Mouse (Mus musculus): ENCODE data around the gene Maml1. TPM values are rescaled to one million over a fixed set of nuclear protein-coding genes. Genes with fewer than 3 reads are reported as not detected.
"Not testable (repeated sequence)": the region's sequence is repeated elsewhere in the genome, so short reads cannot be mapped to it uniquely, and the experiment has no call there.

The Maml1 gene
- polyA plus RNA-seq, 1 experiment from 2014 or later = 3.8 TPM

DNA sequence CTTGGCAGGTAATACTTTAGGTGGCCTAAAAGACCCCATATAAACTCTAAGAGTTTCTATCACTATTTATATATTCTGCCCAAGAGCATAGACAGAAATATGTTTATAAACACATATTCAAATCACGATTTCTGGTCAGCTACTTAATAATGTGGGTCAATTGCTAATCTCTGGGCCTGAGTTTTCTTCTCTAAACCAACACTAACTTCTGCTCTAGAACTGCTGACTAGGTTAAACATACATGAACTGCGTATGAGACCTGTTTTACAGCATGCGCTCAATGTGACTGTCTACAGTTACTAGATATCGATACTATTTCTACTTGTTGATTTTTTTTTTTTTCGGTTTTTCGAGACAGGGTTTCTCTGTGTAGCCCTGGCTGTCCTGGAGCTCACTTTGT, 29.1 kb upstream of the Maml1 start:
- 97% methylated on average over 6 of the region's 6 CpGs for WGBS
- H3K9me3 ChIP-seq = no peaks in the 10 kb centered on the region

DNA sequence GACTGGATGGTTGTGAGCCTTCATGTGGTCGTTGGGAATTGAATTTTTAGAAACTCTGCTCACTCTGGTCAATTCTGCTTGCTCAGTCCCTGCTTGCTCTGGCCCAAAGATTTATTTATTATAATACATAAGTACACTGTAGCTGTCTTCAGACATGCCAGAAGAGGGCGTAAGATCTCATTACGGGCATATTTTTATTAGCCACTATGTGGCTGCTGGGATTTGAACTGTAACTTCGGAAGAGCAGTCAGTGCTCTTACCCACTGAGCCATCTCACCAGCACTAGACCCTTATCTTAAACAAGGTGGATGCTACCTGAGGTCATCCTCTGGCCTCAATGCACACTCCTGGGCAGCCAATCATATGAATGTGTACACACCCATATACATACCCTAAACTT, 27.2 kb upstream of the Maml1 start:
- H3K9ac ChIP-seq (replicated peaks); H3K4me2 ChIP-seq (replicated peaks); H3K36me3 ChIP-seq; ATAC-seq (replicated peaks); H3K9me3 ChIP-seq; H3K27ac ChIP-seq (replicated peaks); H3K27me3 ChIP-seq; H3K4me3 ChIP-seq: not testable (repeated sequence)
- 93% methylated on average over 4 of the region's 4 CpGs for WGBS
- peaks cover 25% of the 10 kb centered on the region for H3K4me1 ChIP-seq

More for the DNA sequence above, 29.1 kb upstream of the Maml1 start:
- Histone ChIP-seq H3K4me3 (no peak overlapping the region), H3K27ac (replicated peaks) (no peak overlapping the region), H3K36me3 (peaks cover 4% of the 10 kb centered on the region), H3K27me3 (no peaks in the 10 kb centered on the region), H3K4me2 (replicated peaks) (no peak overlapping the region), H3K4me1 (peaks cover 30% of the 10 kb centered on the region), H3K9ac (replicated peaks) (no peak overlapping the region)
- ATAC-seq (replicated peaks) = no peak

DNA sequence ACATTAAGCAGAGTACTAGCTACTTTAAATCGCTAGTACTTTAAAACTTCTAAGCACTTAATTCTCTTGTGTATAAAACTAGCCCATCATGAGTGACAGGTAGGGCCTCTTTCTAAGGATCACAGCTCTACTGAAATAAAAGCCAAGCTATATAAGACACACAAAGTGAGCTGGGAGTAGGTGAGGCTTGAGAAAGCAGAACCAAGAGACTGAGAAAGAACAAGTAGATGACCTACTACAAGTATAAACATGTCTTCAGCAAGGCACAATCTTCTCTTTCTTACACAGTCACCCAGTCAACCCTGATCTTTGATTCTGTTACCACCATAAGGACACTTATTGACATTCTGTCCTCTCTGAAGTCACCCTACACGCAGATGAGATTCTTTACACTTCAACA, 20.7 kb upstream of the Maml1 start:
- no peaks in the 10 kb centered on the region for H3K27me3 ChIP-seq
- no peak overlapping the region for H3K27ac ChIP-seq (replicated peaks)
- no peak overlapping the region for H3K9ac ChIP-seq (replicated peaks)
- H3K36me3 ChIP-seq = peaks cover 30% of the 10 kb centered on the region
- 84% methylated on average over 2 of the region's 2 CpGs for WGBS
- no peaks in the 10 kb centered on the region for H3K4me1 ChIP-seq
- no peak overlapping the region for H3K4me3 ChIP-seq
- ATAC-seq (replicated peaks) = no peak
- H3K4me2 ChIP-seq (replicated peaks) = no peak overlapping the region
- H3K9me3 ChIP-seq = no peaks in the 10 kb centered on the region

DNA sequence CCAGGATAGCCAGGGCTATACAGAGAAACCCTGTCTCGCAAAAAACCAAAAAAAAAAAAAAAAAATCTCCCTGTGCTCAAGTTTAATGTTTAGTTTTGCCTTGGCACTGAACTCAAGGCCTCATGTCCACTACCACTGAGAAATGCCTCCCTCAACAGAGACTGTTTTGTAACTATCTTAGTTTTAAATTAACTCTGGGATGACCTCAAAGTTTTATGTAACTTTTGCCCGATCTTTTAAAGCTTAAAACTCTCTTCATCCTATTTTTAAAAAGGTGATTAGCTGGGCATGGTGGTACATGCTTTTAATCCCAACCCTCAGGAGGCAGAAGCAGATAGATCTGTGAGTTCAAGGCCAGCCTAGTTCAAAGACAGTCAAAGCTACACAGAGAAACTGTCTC, 11.3 kb upstream of the Maml1 start:
- Histone ChIP-seq H3K36me3 (peaks cover 86% of the 10 kb centered on the region), H3K9me3 (no peaks in the 10 kb centered on the region), H3K27ac (replicated peaks) (no peak overlapping the region), H3K4me1 (no peaks in the 10 kb centered on the region), H3K27me3 (no peaks in the 10 kb centered on the region), H3K4me3 (no peak overlapping the region), H3K9ac (replicated peaks) (no peak overlapping the region), H3K4me2 (replicated peaks) (no peak overlapping the region)
- ATAC-seq (replicated peaks) = no peak
- WGBS = 89% methylated on average over 2 of the region's 2 CpGs

DNA sequence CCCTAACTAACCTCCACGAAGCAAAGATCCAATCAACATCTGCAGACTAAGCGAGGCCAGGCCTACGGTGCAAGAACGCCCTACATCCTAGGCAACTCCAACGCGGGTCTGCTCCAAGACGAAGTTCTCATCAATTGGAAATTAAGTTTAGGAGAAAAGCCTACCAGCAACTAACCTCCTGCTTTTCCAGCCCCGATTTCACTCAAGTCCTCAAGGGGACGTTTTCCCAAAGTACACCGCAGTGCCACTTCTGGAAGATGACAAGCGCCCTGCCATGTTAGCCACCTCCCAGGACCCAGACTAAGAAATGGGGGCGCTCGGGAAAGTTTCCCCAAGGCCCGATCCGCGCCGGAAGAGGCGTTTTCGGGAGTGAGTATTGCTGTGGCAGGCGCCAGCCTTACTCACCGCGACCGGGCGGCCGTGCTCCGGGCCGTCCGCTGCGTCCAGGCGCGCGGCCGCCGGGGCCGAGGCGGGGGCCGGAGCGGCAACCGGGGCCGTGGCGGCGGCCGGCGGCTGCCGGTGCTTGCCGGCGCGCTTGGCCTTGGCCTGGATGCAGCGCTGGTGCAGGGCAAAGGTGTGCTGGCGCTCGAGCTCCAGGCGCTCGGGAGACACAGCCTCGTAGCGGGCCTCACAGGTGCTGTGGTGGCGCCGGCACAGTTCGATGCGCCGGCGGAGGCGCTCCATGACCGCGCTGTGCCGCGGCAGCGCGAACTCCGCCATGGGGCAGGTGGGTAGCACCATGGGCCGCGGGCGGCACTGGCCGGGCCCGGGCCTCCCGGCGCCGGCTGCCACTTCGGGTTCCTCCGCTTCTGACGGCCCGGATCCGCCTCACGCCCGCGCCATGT, 568 bp downstream of the Maml1 start:
- peaks cover 29% of the 10 kb centered on the region for H3K4me1 ChIP-seq
- H3K9ac ChIP-seq (replicated peaks) = peak overlapping the region; percentile 94
- peaks cover 20% of the 10 kb centered on the region for H3K36me3 ChIP-seq
- peak; percentile 79 for ATAC-seq (replicated peaks)
- WGBS = under 1% methylated on average over 85 of the region's 85 CpGs
- H3K4me2 ChIP-seq (replicated peaks) = peak overlapping the region; percentile 53
- peak overlapping the region; percentile 93 for H3K4me3 ChIP-seq
- no peaks in the 10 kb centered on the region for H3K27me3 ChIP-seq
- H3K27ac ChIP-seq (replicated peaks) = peak overlapping the region; percentile 98
- no peaks in the 10 kb centered on the region for H3K9me3 ChIP-seq

DNA sequence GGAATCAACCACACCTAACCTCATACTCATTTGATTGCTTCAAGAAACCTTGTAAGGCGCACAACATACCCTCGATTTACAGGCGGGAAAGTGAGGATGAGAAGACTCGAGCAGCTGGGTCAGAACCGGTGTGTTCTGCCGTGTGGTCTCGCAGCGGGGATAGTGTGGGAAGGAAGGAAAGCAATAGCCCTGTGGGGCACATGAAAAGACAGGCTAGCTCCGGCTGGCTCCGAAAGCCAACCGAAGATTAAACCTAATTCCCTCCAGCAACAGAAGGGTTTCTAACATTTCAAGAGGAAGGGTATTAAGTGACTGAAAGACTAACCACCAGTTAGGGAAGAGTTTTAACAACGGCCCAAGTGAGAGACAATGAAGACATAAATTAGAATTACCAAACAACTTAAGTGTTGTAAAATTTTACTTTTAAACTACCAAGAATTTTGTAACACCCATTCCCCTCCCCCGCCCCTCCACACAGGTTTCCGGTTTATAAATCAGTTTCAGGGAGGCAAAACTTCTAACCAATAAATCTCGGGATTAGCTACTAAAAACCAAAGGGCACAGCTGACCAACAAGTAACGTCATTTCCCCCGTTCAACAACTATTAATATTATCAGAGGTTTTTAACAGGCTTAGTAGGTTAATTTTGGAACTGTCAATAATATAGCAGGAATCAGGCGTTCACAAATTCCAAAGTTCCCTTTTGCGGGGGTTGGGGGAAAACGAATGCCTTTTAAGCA, 1.5 kb downstream of the Maml1 start:
- H3K4me2 ChIP-seq (replicated peaks) = peak overlapping the region; percentile 53
- H3K27me3 ChIP-seq = no peaks in the 10 kb centered on the region
- H3K9ac ChIP-seq (replicated peaks) = peak overlapping the region; percentile 94
- peaks cover 14% of the 10 kb centered on the region for H3K36me3 ChIP-seq
- WGBS = 10% methylated on average over 20 of the region's 20 CpGs
- peak overlapping the region; percentile 98 for H3K27ac ChIP-seq (replicated peaks)
- no peak for ATAC-seq (replicated peaks)
- peak overlapping the region; percentile 93 for H3K4me3 ChIP-seq
- H3K4me1 ChIP-seq = peaks cover 29% of the 10 kb centered on the region
- no peaks in the 10 kb centered on the region for H3K9me3 ChIP-seq

DNA sequence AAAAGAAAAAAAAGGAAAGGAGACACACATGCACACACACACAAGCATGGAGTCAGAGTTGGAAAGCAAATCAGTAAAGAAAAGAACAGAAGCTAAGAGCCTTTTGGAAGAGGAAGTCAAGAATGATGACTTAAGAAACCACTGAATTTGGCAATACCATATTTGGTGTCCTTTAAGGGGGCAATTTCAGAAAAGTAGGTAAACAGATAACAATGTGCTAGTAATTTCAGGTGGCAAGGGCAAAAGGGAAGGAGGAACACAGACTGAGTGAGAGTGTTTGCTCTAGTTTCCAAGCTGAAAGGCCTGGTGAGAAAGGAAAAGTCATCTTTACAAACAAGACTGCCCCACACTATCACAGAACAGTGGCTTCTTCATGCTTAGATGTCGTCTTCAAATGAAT, 5.7 kb downstream of the Maml1 start:
- no peak overlapping the region for H3K9ac ChIP-seq (replicated peaks)
- H3K9me3 ChIP-seq = no peaks in the 10 kb centered on the region
- H3K4me3 ChIP-seq = no peak overlapping the region
- no peaks in the 10 kb centered on the region for H3K36me3 ChIP-seq
- H3K4me2 ChIP-seq (replicated peaks) = no peak overlapping the region
- no peak for ATAC-seq (replicated peaks)
- H3K4me1 ChIP-seq = peaks cover 24% of the 10 kb centered on the region
- H3K27me3 ChIP-seq = no peaks in the 10 kb centered on the region
- no peak overlapping the region for H3K27ac ChIP-seq (replicated peaks)
- WGBS = 93% methylated on average over 1 of the region's 1 CpGs

DNA sequence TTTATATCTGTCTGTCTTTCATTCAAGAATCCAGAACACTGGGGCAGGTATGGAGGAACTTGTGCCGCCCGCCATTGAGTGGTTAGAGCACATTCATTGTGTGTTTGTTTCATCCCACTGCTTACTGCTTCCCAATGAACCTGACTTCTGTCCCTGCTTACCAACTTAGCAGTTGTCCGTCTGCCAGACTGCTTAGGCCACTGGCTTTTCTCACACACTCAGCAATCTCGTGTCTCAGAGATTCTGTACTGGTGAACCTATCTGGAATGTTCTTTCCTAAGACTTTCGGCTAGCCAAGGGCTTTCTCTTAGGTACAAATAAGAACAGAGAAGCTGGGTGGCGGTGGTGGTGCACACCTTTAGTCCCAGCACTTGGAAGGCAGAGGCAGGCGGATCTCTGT, 6.4 kb downstream of the Maml1 start:
- 91% methylated on average over 7 of the region's 7 CpGs for WGBS
- Histone ChIP-seq H3K36me3 (peaks cover 6% of the 10 kb centered on the region; the same call in 1 of the 2 replicates), H3K4me1 (peaks cover 21% of the 10 kb centered on the region), H3K9me3 (no peaks in the 10 kb centered on the region), H3K4me3 (no peak overlapping the region), H3K4me2 (replicated peaks) (no peak overlapping the region), H3K27ac (replicated peaks) (no peak overlapping the region), H3K27me3 (no peaks in the 10 kb centered on the region), H3K9ac (replicated peaks) (no peak overlapping the region)
- no peak for ATAC-seq (replicated peaks)

DNA sequence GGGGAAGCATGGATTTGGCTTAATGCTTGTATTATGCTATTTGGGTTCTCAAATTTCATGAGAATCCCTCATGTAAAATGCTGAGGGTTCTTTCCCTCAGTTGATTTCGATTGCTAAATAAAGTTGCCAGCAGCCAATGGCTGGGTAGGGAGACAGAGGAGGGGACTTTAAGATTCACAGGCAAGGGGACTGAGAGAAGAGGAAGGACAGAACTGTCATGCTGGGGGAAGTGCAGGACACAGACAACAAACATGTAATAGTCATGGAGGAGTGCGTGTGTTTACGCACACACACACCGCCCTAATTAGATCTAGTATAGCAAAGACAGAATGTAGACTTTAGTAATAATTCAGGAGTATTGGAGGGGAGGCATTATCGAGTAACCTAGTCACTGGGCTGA, 6.8 kb downstream of the Maml1 start:
- peaks cover 16% of the 10 kb centered on the region for H3K4me1 ChIP-seq
- H3K9ac ChIP-seq (replicated peaks) = no peak overlapping the region
- H3K4me2 ChIP-seq (replicated peaks) = no peak overlapping the region
- WGBS = 96% methylated on average over 5 of the region's 5 CpGs
- H3K27me3 ChIP-seq = no peaks in the 10 kb centered on the region
- peaks cover 9% of the 10 kb centered on the region; the same call in 1 of the 2 replicates for H3K36me3 ChIP-seq
- no peak overlapping the region for H3K4me3 ChIP-seq
- H3K27ac ChIP-seq (replicated peaks) = no peak overlapping the region
- H3K9me3 ChIP-seq = no peaks in the 10 kb centered on the region
- ATAC-seq (replicated peaks) = no peak

DNA sequence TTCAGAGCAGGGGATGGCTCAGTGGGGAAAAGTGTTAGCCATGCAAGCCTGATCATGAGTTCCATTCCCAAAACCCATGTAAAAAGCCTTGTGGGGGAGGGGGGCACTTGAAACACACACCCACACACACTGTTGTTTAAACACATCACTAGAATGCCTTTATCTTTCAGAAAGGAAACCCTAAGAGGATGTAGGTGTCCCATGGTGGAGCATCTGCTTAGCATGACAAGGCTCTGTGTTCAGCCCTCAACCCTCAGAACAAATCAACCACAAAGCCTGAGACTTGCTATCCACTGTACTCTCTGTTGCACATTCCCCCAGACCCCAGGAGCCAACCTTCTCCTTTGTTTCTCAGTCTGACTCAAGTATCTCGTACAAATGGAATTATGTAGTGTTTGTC, 12.1 kb downstream of the Maml1 start:
- Histone ChIP-seq H3K4me3 (no peak overlapping the region), H3K27me3 (no peaks in the 10 kb centered on the region), H3K27ac (replicated peaks) (no peak overlapping the region), H3K9me3 (no peaks in the 10 kb centered on the region), H3K36me3 (peaks cover 9% of the 10 kb centered on the region; the same call in 1 of the 2 replicates), H3K4me1 (no peaks in the 10 kb centered on the region), H3K4me2 (replicated peaks) (no peak overlapping the region), H3K9ac (replicated peaks) (no peak overlapping the region)
- no peak for ATAC-seq (replicated peaks)
- WGBS = 62% methylated on average over 1 of the region's 1 CpGs

DNA sequence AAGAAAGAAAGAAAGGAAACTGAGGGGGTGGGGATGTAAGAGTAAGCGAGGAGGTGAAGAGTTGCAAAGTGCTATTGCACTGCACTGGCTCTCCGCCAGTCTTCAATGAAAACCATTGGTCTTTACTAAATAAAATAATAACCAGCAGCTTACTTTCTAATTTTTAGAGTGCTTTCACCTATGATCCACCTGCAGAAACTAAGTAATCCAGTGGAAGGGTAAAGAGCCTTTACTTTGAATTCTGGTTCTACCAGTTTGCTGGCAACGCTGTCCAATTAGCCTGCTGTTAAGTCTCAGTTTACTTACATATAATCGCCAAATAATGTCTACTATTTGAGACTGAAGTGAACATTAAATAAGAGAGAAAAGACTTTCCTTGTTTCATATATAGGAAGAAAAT, 13.1 kb downstream of the Maml1 start:
- H3K36me3 ChIP-seq = peaks cover 9% of the 10 kb centered on the region; the same call in 1 of the 2 replicates
- no peaks in the 10 kb centered on the region for H3K9me3 ChIP-seq
- no peak overlapping the region for H3K4me3 ChIP-seq
- ATAC-seq (replicated peaks) = no peak
- no peak overlapping the region for H3K9ac ChIP-seq (replicated peaks)
- WGBS = 87% methylated on average over 4 of the region's 4 CpGs
- H3K4me1 ChIP-seq = no peaks in the 10 kb centered on the region
- no peaks in the 10 kb centered on the region for H3K27me3 ChIP-seq
- H3K4me2 ChIP-seq (replicated peaks) = no peak overlapping the region
- no peak overlapping the region for H3K27ac ChIP-seq (replicated peaks)

DNA sequence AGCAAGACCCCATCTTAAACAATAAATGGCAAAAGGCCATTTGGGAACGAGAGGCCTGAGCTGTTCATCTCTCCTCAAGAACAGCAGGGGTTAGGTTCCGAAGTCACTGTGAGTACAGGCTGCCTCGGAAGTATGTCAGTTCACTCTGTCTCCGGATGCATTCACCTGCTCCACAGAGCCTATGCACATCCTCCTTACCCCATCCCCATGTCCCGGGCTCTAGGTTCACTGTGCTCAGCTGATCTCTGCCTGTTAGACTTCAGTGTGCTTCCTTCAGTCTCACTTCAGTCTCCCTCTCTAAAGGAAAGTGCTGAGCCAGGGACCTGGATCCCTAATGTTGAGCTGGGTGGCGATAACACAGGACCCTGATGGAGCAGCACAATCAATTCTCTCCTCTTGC, 14.4 kb downstream of the Maml1 start:
- Histone ChIP-seq H3K9me3 (no peaks in the 10 kb centered on the region), H3K27me3 (no peaks in the 10 kb centered on the region), H3K4me1 (peaks cover 4% of the 10 kb centered on the region; the same call in 1 of the 2 replicates), H3K9ac (replicated peaks) (no peak overlapping the region), H3K36me3 (peaks cover 9% of the 10 kb centered on the region; the same call in 1 of the 2 replicates), H3K4me3 (no peak overlapping the region), H3K4me2 (replicated peaks) (no peak overlapping the region), H3K27ac (replicated peaks) (no peak overlapping the region)
- no peak for ATAC-seq (replicated peaks)
- 88% methylated on average over 6 of the region's 6 CpGs for WGBS

Measured in forebrain, embryonic 15.5 days (tissue).